15 mouse cellular contexts compared by ENCODE assay signal in genomic region chr8:10854600-10854999, GRCm38 (mm10).
DNase-seq lines count a peak whose midpoint lies in the region; ATAC-seq lines count a peak whose summit lies in the region.
"Had no signal": no experiment of that assay in that cellular context is flagged by ENCODE, and none has a peak within 500 bp of the region (broad histone marks: within the 10 kb centered on the region; RNA-seq: fewer than 3 reads in every experiment).

No protein-coding gene starts in this region.

- no peaks in the 10 kb centered on the region for H3K9me3 ChIP-seq in kidney, embryonic 15.5 days (replicated peaks)
- H3K9me3 ChIP-seq in stomach, embryonic 16.5 days (replicated peaks; ENCODE audit: control insufficient read depth, low read length) = no peaks in the 10 kb centered on the region
- H3K9me3 ChIP-seq: embryonic facial prominence, embryonic 13.5 days; forebrain, embryonic 15.5 days; midbrain, embryonic 13.5 days had no signal

- no peak for ATAC-seq in kidney, embryonic 15.5 days (replicated peaks; ENCODE audit: low FRiP score)
- ATAC-seq in granulocyte monocyte progenitor cell, adult 5-6 weeks (replicated peaks; ENCODE audit: poor library complexity, severe bottlenecking) = 0 out of 2 replicates have a peak, but pooled peaks have one; percentile 8
- peak; percentile 59; the same call in 1 of the 2 replicates for ATAC-seq in stomach, embryonic 16.5 days (ENCODE audit: insufficient read depth, low FRiP score)
- ATAC-seq: forebrain, embryonic 15.5 days; hindbrain, postnatal 0 days; midbrain, embryonic 13.5 days had no signal

- H3K4me2 ChIP-seq in kidney, embryonic 15.5 days = no peak overlapping the region
- H3K4me2 ChIP-seq in stomach, embryonic 16.5 days (ENCODE audit: low read depth, low read length) = no peak overlapping the region
- H3K4me2 ChIP-seq: embryonic facial prominence, embryonic 13.5 days; forebrain, embryonic 15.5 days; midbrain, embryonic 13.5 days had no signal

- DNase-seq in kidney, adult 11 months = peak; percentile 58
- DNase-seq in liver = peak; percentile 40
- DNase-seq in layer of hippocampus, adult 18-20 months (ENCODE audit: low spot score in 2 of 2) = no peak
- DNase-seq in thymus, postnatal 14 days = no peak
- DNase-seq: cerebellum, postnatal 36 days; gastrocnemius, postnatal 14 days; lung, postnatal 10 days; thymus, adult 2 months had no signal

- H3K27ac ChIP-seq in kidney, embryonic 15.5 days = no peak overlapping the region
- H3K27ac ChIP-seq in stomach, embryonic 16.5 days (ENCODE audit: low read length) = no peak overlapping the region
- H3K27ac ChIP-seq: embryonic facial prominence, embryonic 13.5 days; forebrain, embryonic 15.5 days; hindbrain, postnatal 0 days; midbrain, embryonic 13.5 days had no signal

- no peaks in the 10 kb centered on the region for H3K4me1 ChIP-seq in kidney, embryonic 15.5 days
- H3K4me1 ChIP-seq in stomach, embryonic 16.5 days (ENCODE audit: control insufficient read depth, insufficient read depth, low read length) = no peaks in the 10 kb centered on the region
- H3K4me1 ChIP-seq: forebrain, embryonic 15.5 days had no signal

- no peak overlapping the region for H3K4me3 ChIP-seq in kidney, embryonic 15.5 days (replicated peaks)
- H3K4me3 ChIP-seq in stomach, embryonic 16.5 days (replicated peaks; ENCODE audit: low read length) = no peak overlapping the region
- H3K4me3 ChIP-seq: embryonic facial prominence, embryonic 13.5 days; forebrain, embryonic 15.5 days; midbrain, embryonic 13.5 days had no signal

- H3K9ac ChIP-seq in kidney, embryonic 15.5 days = no peak overlapping the region
- no peak overlapping the region for H3K9ac ChIP-seq in stomach, embryonic 16.5 days (ENCODE audit: low read length)
- H3K9ac ChIP-seq: embryonic facial prominence, embryonic 13.5 days; forebrain, embryonic 15.5 days; midbrain, embryonic 13.5 days had no signal

- 0 out of 2 replicates have a peak, but pooled peaks cover 4% of the 10 kb centered on the region for H3K27me3 ChIP-seq in kidney, embryonic 15.5 days
- H3K27me3 ChIP-seq in stomach, embryonic 16.5 days (ENCODE audit: control insufficient read depth, insufficient read depth, low read length) = no peaks in the 10 kb centered on the region
- H3K27me3 ChIP-seq: embryonic facial prominence, embryonic 13.5 days; forebrain, embryonic 15.5 days; midbrain, embryonic 13.5 days had no signal

- 52% methylated on average over 6 of the region's 6 CpGs for WGBS in kidney, embryonic 15.5 days
- 49% methylated on average over 6 of the region's 6 CpGs for WGBS in stomach, embryonic 16.5 days

- H3K36me3 ChIP-seq in kidney, embryonic 15.5 days = no peaks in the 10 kb centered on the region
- no peaks in the 10 kb centered on the region for H3K36me3 ChIP-seq in stomach, embryonic 16.5 days (ENCODE audit: control insufficient read depth, insufficient read depth, low read length)
- H3K36me3 ChIP-seq: embryonic facial prominence, embryonic 13.5 days; forebrain, embryonic 15.5 days; midbrain, embryonic 13.5 days had no signal

Comparison
In these comparisons a context has a peak if more than half of its experiments do, and no peak if none do; other contexts are left out.
1. DNase-seq: peak in kidney, adult 11 months (single experiment) and liver (single experiment); none in layer of hippocampus, adult 18-20 months (0 of 2) and thymus, postnatal 14 days (single experiment).